Mouse (Mus musculus) kidney, adult 2 months (tissue): Measurements from ENCODE around the gene Mul1. TPM values are rescaled to one million over a fixed set of nuclear protein-coding genes. Genes with fewer than 3 reads are reported as not detected.
A peak's percentile ranks its signal among the peaks of the same experiment; 100 is the strongest.

Source experiments
- DNase-seq: peaks from one replicate; pipeline ENCODE4 v3.0.0; 2021
- H3K27ac ChIP-seq: fragments of 200-500 bp; 2 replicates; pipeline ENCODE4 v1.5.1; 2012; ENCODE audit warnings: low read depth, low read length, control low read depth, inconsistent platforms; ENCODE audit not compliant: insufficient read depth
- H3K27me3 ChIP-seq: fragments of 200-500 bp; replicated peaks from 2 replicates; pipeline ENCODE4 v1.6.1; 2012; ENCODE audit warnings: mild to moderate bottlenecking, moderate library complexity, low read length, inconsistent platforms; ENCODE audit not compliant: control insufficient read depth, insufficient read depth
- H3K36me3 ChIP-seq: fragments of 200-500 bp; 2 replicates; pipeline ENCODE4 v1.6.1; 2012; ENCODE audit warnings: mild to moderate bottlenecking, moderate library complexity, low read length, inconsistent platforms; ENCODE audit not compliant: control insufficient read depth, insufficient read depth
- H3K4me1 ChIP-seq: fragments of 200-500 bp; 2 replicates; pipeline ENCODE4 v1.6.1; 2011; ENCODE audit warnings: low read length; ENCODE audit not compliant: control insufficient read depth, insufficient read depth
- H3K4me3 ChIP-seq: fragments of 200-500 bp; 2 replicates; pipeline ENCODE4 v1.5.1; 2011; ENCODE audit warnings: mild to moderate bottlenecking, low read depth, low read length, control low read depth; ENCODE audit not compliant: insufficient read depth
- CTCF ChIP-seq: fragments of 200-500 bp; conservative IDR thresholded peaks from 2 replicates; pipeline ENCODE4 v1.5.1; 2011; ENCODE audit warnings: low read depth, mild to moderate bottlenecking, control low read depth, low read length, moderate library complexity, mixed read lengths; ENCODE audit not compliant: insufficient read depth, insufficient read length
- POLR2A ChIP-seq: fragments of 200-500 bp; IDR thresholded peaks from one replicate; pipeline ENCODE4 v1.6.1; 2011; ENCODE audit warnings: low read depth, low read length, control low read depth
- WGBS: fragments of 180-500 bp; shearing (Covaris S2); methylation state at CpG from one replicate; pipeline ENCODE4 v1.1.7; 2018; 5-methylcytosine and 5-hydroxymethylcytosine counted together
- polyA plus RNA-seq: library from polyadenylated mRNA; depleted of rRNA; stranded (reverse); fragments of >200 nt; gene quantifications from 2 replicates; pipeline ENCODE4 v1.2.3, GENCODE M21; 2012

Mul1 gene
- polyA plus RNA-seq, 1 experiment, result 31.3 TPM

DNA sequence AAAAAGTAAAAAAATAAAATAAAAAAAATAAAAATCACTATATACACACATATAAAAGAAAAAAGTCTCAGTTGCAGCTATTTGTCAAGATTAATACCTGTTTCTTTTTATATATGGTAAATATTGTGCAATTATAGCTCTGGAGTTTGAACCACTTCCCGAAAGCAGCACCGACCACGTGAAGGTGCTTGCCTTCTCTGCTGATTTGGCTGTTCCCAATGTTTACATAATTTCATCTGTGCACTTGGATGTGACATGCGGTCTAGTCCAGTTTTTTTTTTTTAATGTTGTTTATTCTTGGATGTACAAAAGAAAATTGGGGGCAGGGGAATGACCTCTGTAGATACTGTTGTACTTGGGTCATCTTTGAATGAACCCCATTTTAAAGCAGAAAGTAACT, 22.6 kb downstream of the Mul1 start:
- WGBS, result 30% methylated on average over 4 of the region's 4 CpGs
- peak; percentile 40 for DNase-seq

GRCm38 (mm10) chr4:138458171-138458570, 23.7 kb downstream of the Mul1 start:
- no peak overlapping the region for H3K27ac ChIP-seq

More for the DNA sequence above, 22.6 kb downstream of the Mul1 start:
- Histone ChIP-seq H3K27me3 (no peaks in the 10 kb centered on the region), H3K4me1 (peaks cover 39% of the 10 kb centered on the region), H3K27ac (no peak overlapping the region), H3K36me3 (no peaks in the 10 kb centered on the region), H3K4me3 (no peak overlapping the region)
- TF ChIP-seq POLR2A (no peak), CTCF (no peak)

GRCm38 (mm10) chr4:138458735-138459440, 24.4 kb downstream of the Mul1 start:
- Histone ChIP-seq H3K4me3 (no peak overlapping the region), H3K4me1 (peaks cover 54% of the 10 kb centered on the region), H3K27ac (peak overlapping the region; percentile 66), H3K36me3 (no peaks in the 10 kb centered on the region), H3K27me3 (no peaks in the 10 kb centered on the region)
- TF ChIP-seq POLR2A (no peak), CTCF (no peak)
- DNase-seq, result peak; percentile 50
- WGBS, result 24% methylated on average over 5 of the region's 5 CpGs

More at GRCm38 (mm10) chr4:138458171-138458570, 23.7 kb downstream of the Mul1 start:
- no peaks in the 10 kb centered on the region for H3K27me3 ChIP-seq
- H3K4me3 ChIP-seq, result no peak overlapping the region
- TF ChIP-seq POLR2A, result no peak
- no peak for TF ChIP-seq CTCF
- DNase-seq, result peak; percentile 63
- WGBS, result 73% methylated on average over 7 of the region's 7 CpGs
- H3K4me1 ChIP-seq, result peaks cover 49% of the 10 kb centered on the region
- no peaks in the 10 kb centered on the region for H3K36me3 ChIP-seq

DNA sequence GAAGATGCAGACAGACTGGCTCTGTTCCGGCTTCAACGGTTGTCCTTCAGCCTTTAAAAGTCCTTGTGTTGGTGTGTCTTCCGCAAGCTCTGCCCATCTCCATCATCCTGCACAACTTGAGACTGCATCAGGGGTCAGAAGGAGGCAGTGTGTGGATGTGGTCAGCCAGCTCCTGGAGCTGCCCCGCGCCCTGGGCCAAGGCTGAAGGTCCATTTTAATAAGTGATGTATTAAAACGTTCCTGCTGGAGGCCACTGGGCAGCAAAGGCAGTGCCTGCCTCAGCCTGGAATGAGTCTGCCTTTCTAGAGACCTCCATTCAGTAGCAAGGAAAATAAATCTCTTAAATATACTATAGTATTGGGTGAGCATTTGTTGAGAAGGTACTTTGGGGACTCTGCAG, 25.3 kb downstream of the Mul1 start:
- H3K27ac ChIP-seq, result peak overlapping the region; percentile 66
- 41% methylated on average over 6 of the region's 6 CpGs for WGBS
- H3K4me3 ChIP-seq, result no peak overlapping the region
- TF ChIP-seq POLR2A (no peak), CTCF (0 out of 2 replicates have a peak, but pooled peaks have one; percentile 17)
- no peaks in the 10 kb centered on the region for H3K36me3 ChIP-seq
- no peaks in the 10 kb centered on the region for H3K27me3 ChIP-seq
- peak; percentile 91 for DNase-seq
- H3K4me1 ChIP-seq, result peaks cover 54% of the 10 kb centered on the region

- 17% methylated on average over 9 of the region's 9 CpGs for WGBS
- no peaks in the 10 kb centered on the region for H3K27me3 ChIP-seq
- H3K27ac ChIP-seq, result peak overlapping the region; percentile 41
- H3K36me3 ChIP-seq, result no peaks in the 10 kb centered on the region
- H3K4me3 ChIP-seq, result no peak overlapping the region
- peak; percentile 79 for DNase-seq
- peaks cover 58% of the 10 kb centered on the region for H3K4me1 ChIP-seq
- TF ChIP-seq POLR2A (no peak), CTCF (no peak)
Observed at GRCm38 (mm10) chr4:138460910-138461309, 26.4 kb downstream of the Mul1 start.

DNA sequence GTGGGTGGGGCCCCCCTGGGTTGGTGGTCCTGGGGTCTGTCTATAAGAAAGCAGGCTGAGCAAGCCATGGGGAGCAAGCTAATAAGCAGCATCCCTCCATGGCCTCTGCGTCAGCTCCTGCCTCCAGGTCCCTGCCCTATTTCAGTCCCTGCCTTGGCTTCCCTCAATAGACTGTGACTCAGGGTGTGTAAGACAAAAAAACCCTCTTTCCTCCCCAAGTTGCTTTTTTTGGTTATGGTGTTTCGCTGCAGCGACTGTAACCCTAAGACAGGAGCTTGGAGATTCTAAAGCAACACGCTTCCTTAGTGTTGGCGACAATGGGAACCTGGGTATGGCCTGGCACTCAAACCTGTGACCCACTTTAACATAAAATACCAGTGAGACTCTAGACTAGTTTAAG, 27.0 kb downstream of the Mul1 start:
- 98% methylated on average over 5 of the region's 5 CpGs for WGBS
- no peak overlapping the region for H3K27ac ChIP-seq
- DNase-seq, result no peak
- TF ChIP-seq POLR2A, result no peak
- no peak for TF ChIP-seq CTCF
- no peaks in the 10 kb centered on the region for H3K36me3 ChIP-seq
- H3K4me1 ChIP-seq, result peaks cover 55% of the 10 kb centered on the region
- no peaks in the 10 kb centered on the region for H3K27me3 ChIP-seq
- no peak overlapping the region for H3K4me3 ChIP-seq

GRCm38 (mm10) chr4:138462971-138463831, 28.7 kb downstream of the Mul1 start:
- WGBS, result 6% methylated on average over 11 of the region's 11 CpGs
- Histone ChIP-seq H3K36me3 (no peaks in the 10 kb centered on the region), H3K4me1 (peaks cover 48% of the 10 kb centered on the region), H3K27ac (peak overlapping the region; percentile 82), H3K27me3 (no peaks in the 10 kb centered on the region), H3K4me3 (0 out of 2 replicates have a peak overlapping the region, but pooled peaks have one; percentile 5)
- peak; percentile 80 for DNase-seq
- TF ChIP-seq POLR2A (no peak), CTCF (no peak)
